Mouse (Mus musculus): ENCODE measurements at regions not wholly inside any gene's neighbourhood (a gene's known extent, or its start where the extent isn't known, plus 50 kb on each side); places are given as distances from the start of the nearest gene placed in this dataset.

GRCm38 (mm10) chrX:99415701-99416100, 55.4 kb downstream of the Pja1 start:
- no peak for DNase-seq (ENCODE audit: extremely low spot score)

GRCm38 (mm10) chrX:99410942-99411341, 60.1 kb downstream of the Pja1 start:
- no peak for DNase-seq (ENCODE audit: extremely low spot score)

GRCm38 (mm10) chrX:99409858-99410257, 61.2 kb downstream of the Pja1 start:
- no peak for DNase-seq (ENCODE audit: extremely low spot score)

- no peak for DNase-seq (ENCODE audit: extremely low spot score)
Measured at GRCm38 (mm10) chrX:99409331-99409730, 61.7 kb downstream of the Pja1 start.

GRCm38 (mm10) chrX:99408804-99409203, 62.3 kb downstream of the Pja1 start:
- no peak for DNase-seq (ENCODE audit: extremely low spot score)

GRCm38 (mm10) chrX:99405843-99406242, 65.2 kb downstream of the Pja1 start:
- no peak for DNase-seq (ENCODE audit: extremely low spot score)

- no peak for DNase-seq (ENCODE audit: extremely low spot score)
Measured at GRCm38 (mm10) chrX:99403521-99404149, 67.4 kb downstream of the Pja1 start.

GRCm38 (mm10) chrX:99402841-99403520, 68.1 kb downstream of the Pja1 start:
- no peak for DNase-seq (ENCODE audit: extremely low spot score)

- DNase-seq (ENCODE audit: extremely low spot score): no peak
Measured at GRCm38 (mm10) chrX:99397344-99397743, 73.7 kb downstream of the Pja1 start.

GRCm38 (mm10) chrX:99396180-99396579, 74.9 kb downstream of the Pja1 start:
- no peak for DNase-seq (ENCODE audit: extremely low spot score)

GRCm38 (mm10) chrX:99395067-99395466, 76.0 kb downstream of the Pja1 start:
- no peak for DNase-seq (ENCODE audit: extremely low spot score)

GRCm38 (mm10) chrX:99391628-99392027, 79.4 kb downstream of the Pja1 start:
- no peak for DNase-seq (ENCODE audit: extremely low spot score)

- DNase-seq (ENCODE audit: extremely low spot score): no peak
Measured at GRCm38 (mm10) chrX:99390462-99390838, 80.6 kb downstream of the Pja1 start.

GRCm38 (mm10) chrX:99389778-99390461, 81.2 kb downstream of the Pja1 start:
- peak; percentile 29 for DNase-seq (ENCODE audit: extremely low spot score)

GRCm38 (mm10) chrX:99370711-99371110, 100.4 kb downstream of the Pja1 start:
- no peak for DNase-seq (ENCODE audit: extremely low spot score)

GRCm38 (mm10) chrX:99369258-99369900, 101.7 kb downstream of the Pja1 start:
- DNase-seq (ENCODE audit: extremely low spot score): no peak

- DNase-seq (ENCODE audit: extremely low spot score): no peak
Measured at GRCm38 (mm10) chrX:99364072-99364471, 107.0 kb downstream of the Pja1 start.

GRCm38 (mm10) chrX:99360095-99360890, 110.8 kb downstream of the Pja1 start:
- DNase-seq (ENCODE audit: extremely low spot score): no peak

GRCm38 (mm10) chrX:99358784-99359183, 112.3 kb downstream of the Pja1 start:
- peak; percentile 31 for DNase-seq (ENCODE audit: extremely low spot score)

GRCm38 (mm10) chrX:99358051-99358617, 112.9 kb downstream of the Pja1 start:
- DNase-seq (ENCODE audit: extremely low spot score): peak; percentile 6

GRCm38 (mm10) chrX:99355128-99355527, 115.9 kb downstream of the Pja1 start:
- no peak for DNase-seq (ENCODE audit: extremely low spot score)
